Mouse (Mus musculus): Measurements from ENCODE around the gene Ssbp3. TPM values are rescaled to one million over a fixed set of nuclear protein-coding genes. Genes with fewer than 3 reads are reported as not detected.

The Ssbp3 gene
- 29.4 TPM for polyA plus RNA-seq (2014; fragmentation: Illumina TruSeq; extraction: RNeasy Lipid Tissue Mini Kit (QIAGEN cat#74804); ENCODE audit: low read depth, low replicate concordance)

DNA sequence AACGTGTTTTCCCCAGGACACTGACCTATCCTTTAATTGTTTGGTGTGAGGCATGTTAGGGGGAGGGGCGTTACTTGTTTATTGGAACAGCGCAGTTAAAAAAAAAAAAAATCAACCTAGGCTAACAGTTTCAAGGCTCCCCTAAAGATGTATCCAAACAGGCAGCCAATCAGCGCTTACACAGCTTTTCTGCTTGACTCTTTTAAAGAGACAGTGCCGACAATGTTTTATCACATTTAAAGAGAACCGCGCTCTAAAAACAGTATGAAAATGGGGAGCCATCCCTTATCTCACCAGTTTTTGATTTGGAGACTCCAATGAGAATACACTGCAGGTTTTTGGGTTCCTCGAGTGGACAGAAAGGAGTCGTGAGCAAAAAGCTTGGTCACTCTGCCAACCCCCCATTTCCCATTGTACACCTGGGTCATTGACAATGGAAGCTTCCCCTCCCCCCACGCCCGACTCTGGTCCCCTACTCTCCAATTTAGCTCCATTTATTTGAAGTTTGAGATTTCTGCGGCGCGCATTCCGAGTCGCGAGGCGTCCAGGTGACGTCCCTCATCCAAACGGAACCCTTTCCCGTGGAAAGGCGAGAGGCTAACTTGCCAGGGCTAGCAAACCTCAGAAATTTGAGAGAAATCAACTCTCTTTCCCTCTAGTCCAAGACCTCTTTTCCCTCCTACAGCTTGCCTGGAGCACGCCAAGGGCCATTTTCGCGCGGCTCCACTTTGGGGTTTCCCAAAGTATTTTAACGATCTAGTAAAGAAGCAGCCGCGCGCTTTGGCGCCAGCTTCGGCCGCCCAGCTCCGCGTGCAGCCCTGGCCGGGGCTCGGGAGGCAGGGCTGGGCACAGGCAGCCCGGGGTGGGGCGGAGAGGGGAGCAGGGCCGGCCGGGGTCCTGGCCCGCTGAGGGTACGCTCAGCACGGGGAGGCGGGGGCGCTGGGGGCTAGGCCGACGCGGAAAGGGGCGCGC, at the start of gene Ssbp3:
Gene Ssbp3 (plus strand): TSS at position 501 of the 972 bp plus-strand sequence.

GRCm38 (mm10) chr4:107066252-107067124, 156.0 kb downstream of the Ssbp3 start, which contains the start of the genes Mrpl37 and Cyb5rl:
Mrpl37 (minus strand) TSS chr4:107066868.
Cyb5rl (plus strand) TSS chr4:107066988.

DNA sequence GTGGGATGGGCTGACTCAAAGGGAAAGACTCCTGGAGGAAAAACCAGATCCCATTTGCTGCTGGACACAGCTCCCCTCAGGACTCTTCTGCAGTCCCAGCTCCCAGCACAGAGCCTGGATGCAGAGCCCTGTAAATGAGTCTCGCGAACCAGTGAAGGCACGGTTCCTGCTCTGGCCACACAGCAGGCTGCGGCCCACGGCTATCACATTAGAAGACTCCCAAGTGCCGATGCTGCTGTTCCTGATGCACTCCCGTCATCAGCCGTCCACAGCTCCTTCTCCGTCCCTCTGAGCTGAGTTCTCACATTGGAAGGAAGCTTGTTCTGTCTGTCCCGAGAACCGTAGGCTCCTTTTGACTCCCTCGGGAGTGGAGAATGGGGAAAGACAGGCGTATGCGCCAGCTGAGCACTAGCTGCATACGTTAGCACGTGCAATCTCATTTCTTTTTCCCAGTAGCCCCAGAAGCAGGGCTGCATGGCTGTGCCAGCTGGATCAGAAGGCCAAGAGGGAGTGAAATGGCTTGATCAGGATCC, 186.4 kb downstream of the Ssbp3 start, which contains the start of gene Cdcp2:
Gene Cdcp2 (plus strand): TSS at position 51 of the 533 bp plus-strand sequence.

Other genes starting within 250 kb of the Ssbp3 start
- 34.1 TPM for gene Ttc4, start 231.8 kb upstream of the Ssbp3 start, polyA plus RNA-seq (2014; fragmentation: Illumina TruSeq; extraction: RNeasy Lipid Tissue Mini Kit (QIAGEN cat#74804); ENCODE audit: low read depth, low replicate concordance)
- gene Mroh7, start 179.8 kb upstream of the Ssbp3 start, polyA plus RNA-seq (2014; fragmentation: Illumina TruSeq; extraction: RNeasy Lipid Tissue Mini Kit (QIAGEN cat#74804); ENCODE audit: low read depth, low replicate concordance) = 2.7 TPM
- 0.56 TPM for gene Fam151a, start 176.8 kb upstream of the Ssbp3 start, polyA plus RNA-seq (2014; fragmentation: Illumina TruSeq; extraction: RNeasy Lipid Tissue Mini Kit (QIAGEN cat#74804); ENCODE audit: low read depth, low replicate concordance)
- gene Acot11, start 105.7 kb upstream of the Ssbp3 start, polyA plus RNA-seq (2014; fragmentation: Illumina TruSeq; extraction: RNeasy Lipid Tissue Mini Kit (QIAGEN cat#74804); ENCODE audit: low read depth, low replicate concordance) = 3.2 TPM
- gene Mrpl37, start 156.2 kb downstream of the Ssbp3 start, polyA plus RNA-seq (2014; fragmentation: Illumina TruSeq; extraction: RNeasy Lipid Tissue Mini Kit (QIAGEN cat#74804); ENCODE audit: low read depth, low replicate concordance) = 232 TPM
- gene Cyb5rl, start 156.3 kb downstream of the Ssbp3 start, polyA plus RNA-seq (2014; fragmentation: Illumina TruSeq; extraction: RNeasy Lipid Tissue Mini Kit (QIAGEN cat#74804); ENCODE audit: low read depth, low replicate concordance) = 25.1 TPM
- not detected for gene Cdcp2, start 186.2 kb downstream of the Ssbp3 start, polyA plus RNA-seq (2014; fragmentation: Illumina TruSeq; extraction: RNeasy Lipid Tissue Mini Kit (QIAGEN cat#74804); ENCODE audit: low read depth, low replicate concordance)

Measured in adipose tissue, adult 10 weeks (tissue).